Mouse (Mus musculus) lung, adult 2 months (tissue): ENCODE measurements around the gene Bcas3.

Experiments used
- CTCF ChIP-seq: fragments of 200-500 bp; IDR thresholded peaks from 2 replicates; pipeline ENCODE4 v1.5.1; 2011; ENCODE audit warnings: mild to moderate bottlenecking, low read length, control low read depth; ENCODE audit not compliant: insufficient read depth
- POLR2A ChIP-seq: fragments of 200-500 bp; IDR thresholded peaks from 2 replicates; pipeline ENCODE4 v1.6.1; 2011; ENCODE audit warnings: low read depth, mild to moderate bottlenecking, control low read depth, low read length, borderline replicate concordance; ENCODE audit errors: extremely low read depth

DNA sequence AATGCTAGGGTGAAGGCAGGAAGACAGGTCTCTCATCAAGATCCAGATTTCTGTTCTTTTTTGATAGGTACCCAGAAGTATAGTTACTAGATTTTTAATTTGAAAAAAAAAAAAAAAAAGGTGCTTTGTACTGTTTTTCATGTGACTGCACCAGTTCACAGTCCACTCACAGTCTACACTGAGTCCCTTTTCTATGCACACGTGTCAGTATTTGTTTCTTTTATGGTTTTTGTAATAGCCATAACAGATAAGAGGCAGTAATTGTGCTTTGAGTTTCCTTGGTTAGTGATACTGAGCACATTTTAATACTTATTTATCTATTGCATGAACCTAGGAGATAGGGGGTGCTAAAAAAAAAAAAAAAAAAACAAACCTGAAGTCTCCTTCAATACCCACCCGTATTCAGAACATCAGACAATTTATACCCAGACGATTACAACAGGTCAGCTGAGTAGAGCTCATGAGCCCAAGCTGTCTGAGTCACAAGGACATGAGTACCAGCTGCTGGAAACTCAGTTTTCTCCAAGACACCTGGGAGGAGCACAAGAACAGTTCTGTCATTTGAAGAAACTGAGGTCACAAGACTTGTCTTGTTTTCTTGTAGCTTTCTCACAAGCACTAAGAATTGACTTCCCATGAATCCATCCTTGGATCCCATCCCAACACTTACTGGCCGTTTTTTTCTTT, 351.2 kb downstream of the Bcas3 start:
- TF ChIP-seq CTCF (no peak), POLR2A (no peak)
